Comparison of ENCODE assay signal across 8 mouse cellular contexts in genomic region chr14:16364161-16364831, GRCm38 (mm10). TPM values are rescaled to one million over a fixed set of nuclear protein-coding genes. Genes with fewer than 3 reads are reported as not detected.
DNase-seq lines count a peak whose midpoint lies in the region; ATAC-seq lines count a peak whose summit lies in the region.

No protein-coding gene starts in this region.

- H3K4me3 ChIP-seq in embryonic facial prominence, embryonic 13.5 days = peak overlapping the region; percentile 91
- peak overlapping the region; percentile 95 for H3K4me3 ChIP-seq in heart, embryonic 11.5 days (ENCODE audit: low read depth, low read length)
- H3K4me3 ChIP-seq in kidney, embryonic 15.5 days (replicated peaks) = peak overlapping the region; percentile 94
- H3K4me3 ChIP-seq in liver, embryonic 12.5 days = peak overlapping the region; percentile 89

- peaks cover 16% of the 10 kb centered on the region for H3K4me1 ChIP-seq in embryonic facial prominence, embryonic 13.5 days
- peaks cover 9% of the 10 kb centered on the region for H3K4me1 ChIP-seq in heart, embryonic 11.5 days (ENCODE audit: control insufficient read depth, insufficient read depth, low read length)
- H3K4me1 ChIP-seq in kidney, embryonic 15.5 days = peaks cover 14% of the 10 kb centered on the region
- H3K4me1 ChIP-seq in liver, embryonic 12.5 days = peaks cover 41% of the 10 kb centered on the region

- peak; percentile 21 to 38 for DNase-seq in CD8-positive naive resting alpha-beta T cell, adult 2 months (ENCODE audit: low read depth in 2 of 2, low spot score in 2 of 2)
- peak; percentile 62 for DNase-seq in adrenal gland, postnatal 25 days
- DNase-seq in naive thymus-derived CD4-positive, alpha-beta T cell, adult 2 months (ENCODE audit: low read depth) = peak; percentile 67
- DNase-seq in telencephalon, adult 2 months (ENCODE audit: low read depth, low spot score) = peak; percentile 28

- H3K9me3 ChIP-seq in embryonic facial prominence, embryonic 13.5 days = no peaks in the 10 kb centered on the region
- H3K9me3 ChIP-seq in heart, embryonic 11.5 days (replicated peaks; ENCODE audit: control insufficient read depth, low read length) = no peaks in the 10 kb centered on the region
- H3K9me3 ChIP-seq in kidney, embryonic 15.5 days (replicated peaks) = no peaks in the 10 kb centered on the region
- no peaks in the 10 kb centered on the region for H3K9me3 ChIP-seq in liver, embryonic 12.5 days (replicated peaks)

- WGBS in embryonic facial prominence, embryonic 13.5 days = under 1% methylated on average over 26 of the region's 32 CpGs
- WGBS in heart, embryonic 11.5 days (ENCODE audit: insufficient replicate concordance) = under 1% methylated on average over 25 of the region's 32 CpGs
- WGBS in kidney, embryonic 15.5 days = under 1% methylated on average over 23 of the region's 32 CpGs
- WGBS in liver, embryonic 12.5 days (ENCODE audit: insufficient replicate concordance) = under 1% methylated on average over 25 of the region's 32 CpGs

- no peaks in the 10 kb centered on the region for H3K36me3 ChIP-seq in embryonic facial prominence, embryonic 13.5 days
- H3K36me3 ChIP-seq in heart, embryonic 11.5 days (ENCODE audit: control insufficient read depth, insufficient read depth, low read length) = no peaks in the 10 kb centered on the region
- no peaks in the 10 kb centered on the region for H3K36me3 ChIP-seq in kidney, embryonic 15.5 days
- no peaks in the 10 kb centered on the region for H3K36me3 ChIP-seq in liver, embryonic 12.5 days

- H3K9ac ChIP-seq in embryonic facial prominence, embryonic 13.5 days = peak overlapping the region; percentile 82
- H3K9ac ChIP-seq in heart, embryonic 11.5 days (ENCODE audit: low read depth, low read length) = peak overlapping the region; percentile 100
- H3K9ac ChIP-seq in kidney, embryonic 15.5 days = peak overlapping the region; percentile 61
- peak overlapping the region; percentile 97 for H3K9ac ChIP-seq in liver, embryonic 12.5 days

- H3K27ac ChIP-seq in embryonic facial prominence, embryonic 13.5 days = peak overlapping the region; percentile 98
- H3K27ac ChIP-seq in heart, embryonic 11.5 days (ENCODE audit: low read depth, low read length) = peak overlapping the region; percentile 94
- H3K27ac ChIP-seq in kidney, embryonic 15.5 days = peak overlapping the region; percentile 99
- H3K27ac ChIP-seq in liver, embryonic 12.5 days = peak overlapping the region; percentile 95

- ATAC-seq in embryonic facial prominence, embryonic 13.5 days (ENCODE audit: insufficient number of reproducible peaks, insufficient read depth, low FRiP score, low TSS enrichment, low read depth) = peak; percentile 73
- ATAC-seq in heart, embryonic 11.5 days (replicated peaks; ENCODE audit: insufficient number of reproducible peaks, low FRiP score, low TSS enrichment) = peak; percentile 58
- ATAC-seq in kidney, embryonic 15.5 days (replicated peaks; ENCODE audit: low FRiP score) = peak; percentile 81
- ATAC-seq in liver, embryonic 12.5 days = peak; percentile 54

- peak overlapping the region; percentile 74 for H3K4me2 ChIP-seq in embryonic facial prominence, embryonic 13.5 days
- peak overlapping the region; percentile 86 for H3K4me2 ChIP-seq in heart, embryonic 11.5 days
- peak overlapping the region; percentile 85 for H3K4me2 ChIP-seq in kidney, embryonic 15.5 days
- H3K4me2 ChIP-seq in liver, embryonic 12.5 days = peak overlapping the region; percentile 96

- H3K27me3 ChIP-seq in embryonic facial prominence, embryonic 13.5 days = no peaks in the 10 kb centered on the region
- no peaks in the 10 kb centered on the region for H3K27me3 ChIP-seq in heart, embryonic 11.5 days (ENCODE audit: control insufficient read depth, insufficient read depth, low read length)
- no peaks in the 10 kb centered on the region for H3K27me3 ChIP-seq in kidney, embryonic 15.5 days
- no peaks in the 10 kb centered on the region for H3K27me3 ChIP-seq in liver, embryonic 12.5 days (replicated peaks)

RNA-seq across cellular contexts. Expression of gene Top2b, which starts 0.7 kb away (rescaled TPM):
- 97.3 and 97.4 TPM in 2 replicates for total RNA-seq in adrenal gland, postnatal 25 days (2021)
- 65.8 and 67.5 TPM in 2 replicates for polyA plus RNA-seq in embryonic facial prominence, embryonic 13.5 days (2015; fragmentation: Nextera tagmentation; extraction: Ambion mirVana)
- polyA plus RNA-seq in heart, embryonic 11.5 days (2014; fragmentation: Nextera tagmentation; extraction: Ambion mirVana) = 52.8 and 66.8 TPM in 2 replicates
- polyA plus RNA-seq in kidney, embryonic 15.5 days (2015; fragmentation: Nextera tagmentation; extraction: Ambion mirVana) = 49.5 and 50.2 TPM in 2 replicates
- 36.9 and 37.8 TPM in 2 replicates for polyA plus RNA-seq in liver, embryonic 12.5 days (2016; fragmentation: Nextera tagmentation; extraction: Ambion mirVana)

Comparison
In these comparisons a context has a peak if more than half of its experiments do, and no peak if none do; other contexts are left out.
1. Peak in every context shown above with its lines: DNase-seq, ATAC-seq, H3K4me3 ChIP-seq and H3K27ac ChIP-seq.